Mouse (Mus musculus): ENCODE data around the gene Igfals.

Igfals gene

GRCm38 (mm10) chr17:24894995-24895547 lies 29.3 kb downstream of the Igfals start, which contains the start of the genes Eme2 and Mrps34:
Gene Eme2 (minus strand): TSS chr17:24895087.
Gene Mrps34 (plus strand): TSS chr17:24895116.
- peak; percentile 87 for DNase-seq (ENCODE audit: low spot score)

GRCm38 (mm10) chr17:24895571-24896240 lies 29.9 kb downstream of the Igfals start:
- DNase-seq (ENCODE audit: low spot score) = no peak

GRCm38 (mm10) chr17:24896241-24896992 lies 30.6 kb downstream of the Igfals start, which contains the start of gene Nme3:
Gene Nme3 (plus strand): TSS chr17:24896500.
- DNase-seq (ENCODE audit: low spot score) = peak; percentile 73

- DNase-seq (ENCODE audit: low spot score) = peak; percentile 26
Measured at GRCm38 (mm10) chr17:24896993-24897269, 31.1 kb downstream of the Igfals start.

- DNase-seq (ENCODE audit: low spot score) = no peak
Measured at GRCm38 (mm10) chr17:24897600-24897999, 31.8 kb downstream of the Igfals start.

GRCm38 (mm10) chr17:24898041-24898854 lies 32.5 kb downstream of the Igfals start:
- no peak for DNase-seq (ENCODE audit: low spot score)

GRCm38 (mm10) chr17:24899153-24899552 lies 33.4 kb downstream of the Igfals start:
- DNase-seq (ENCODE audit: low spot score) = peak; percentile 4

- DNase-seq (ENCODE audit: low spot score) = peak; percentile 12
Measured at GRCm38 (mm10) chr17:24900014-24900413, 34.2 kb downstream of the Igfals start.

GRCm38 (mm10) chr17:24902124-24902523 lies 36.3 kb downstream of the Igfals start:
- peak; percentile 4 for DNase-seq (ENCODE audit: low spot score)

- DNase-seq (ENCODE audit: low spot score) = peak; percentile 31
Measured at GRCm38 (mm10) chr17:24902671-24903474, 37.1 kb downstream of the Igfals start.

- peak; percentile 5 for DNase-seq (ENCODE audit: low spot score)
Measured at GRCm38 (mm10) chr17:24903767-24904166, 38.0 kb downstream of the Igfals start.

- DNase-seq (ENCODE audit: low spot score) = no peak
Measured at GRCm38 (mm10) chr17:24907591-24907990, 41.8 kb downstream of the Igfals start.

GRCm38 (mm10) chr17:24913984-24914383 lies 48.2 kb downstream of the Igfals start:
- no peak for DNase-seq (ENCODE audit: low spot score)

- DNase-seq (ENCODE audit: low spot score) = no peak
Measured at GRCm38 (mm10) chr17:24923246-24923645, 57.4 kb downstream of the Igfals start.

GRCm38 (mm10) chr17:24929506-24929905 lies 63.7 kb downstream of the Igfals start:
- no peak for DNase-seq (ENCODE audit: low spot score)

All from layer of hippocampus, adult 11-12 months (tissue).